Mouse (Mus musculus): ENCODE measurements at regions not wholly inside any gene's neighbourhood (a gene's known extent, or its start where the extent isn't known, plus 50 kb on each side); places are given as distances from the start of the nearest gene placed in this dataset.

- no peak for DNase-seq
These were observed 351.4 kb upstream of the Dach1 start for GRCm38 (mm10) chr14:98520966-98521365.

- no peak for DNase-seq
These were observed 335.8 kb upstream of the Dach1 start for GRCm38 (mm10) chr14:98505321-98505720.

GRCm38 (mm10) chr14:98477416-98477815 lies 307.9 kb upstream of the Dach1 start:
- no peak for DNase-seq

- no peak for DNase-seq
These were observed 302.4 kb upstream of the Dach1 start for GRCm38 (mm10) chr14:98471803-98472509.

GRCm38 (mm10) chr14:98454461-98454860 lies 284.9 kb upstream of the Dach1 start:
- DNase-seq, result no peak

GRCm38 (mm10) chr14:98452191-98452590 lies 282.6 kb upstream of the Dach1 start:
- DNase-seq, result no peak

- no peak for DNase-seq
These were observed 280.0 kb upstream of the Dach1 start for GRCm38 (mm10) chr14:98449568-98449967.

- no peak for DNase-seq
These were observed 272.8 kb upstream of the Dach1 start for GRCm38 (mm10) chr14:98442411-98442810.

- no peak for DNase-seq
These were observed 272.4 kb upstream of the Dach1 start for GRCm38 (mm10) chr14:98441954-98442353.

- DNase-seq, result no peak
These were observed 262.4 kb upstream of the Dach1 start for GRCm38 (mm10) chr14:98431959-98432358.

GRCm38 (mm10) chr14:98417719-98418118 lies 248.2 kb upstream of the Dach1 start:
- no peak for DNase-seq

- no peak for DNase-seq
These were observed 244.6 kb upstream of the Dach1 start for GRCm38 (mm10) chr14:98414201-98414600.

- no peak for DNase-seq
These were observed 236.5 kb upstream of the Dach1 start for GRCm38 (mm10) chr14:98405936-98406635.

GRCm38 (mm10) chr14:98404026-98404425 lies 234.5 kb upstream of the Dach1 start:
- DNase-seq, result no peak

- DNase-seq, result no peak
These were observed 218.3 kb upstream of the Dach1 start for GRCm38 (mm10) chr14:98387871-98388270.
